Mouse (Mus musculus): Measurements from ENCODE around the gene Fibp. TPM values are rescaled to one million over a fixed set of nuclear protein-coding genes. Genes with fewer than 3 reads are reported as not detected.
"Not testable (repeated sequence)": the region's sequence is repeated elsewhere in the genome, so short reads cannot be mapped to it uniquely, and the experiment has no call there.

Fibp gene
- total and polyA plus RNA-seq, 3 experiments = 21.9 to 63.5 TPM; not detected in 1

GRCm38 (mm10) chr19:5489721-5490120 lies 29.3 kb downstream of the Fibp start:
- H3K9me3 ChIP-seq (replicated peaks; ENCODE audit: insufficient read depth, low read length); H3K27me3 ChIP-seq (ENCODE audit: control insufficient read depth in 1 of 2, insufficient read depth in 2 of 2, low read length in 2 of 2); DNase-seq (ENCODE audit: low read depth, low spot score): not testable (repeated sequence)
- peaks cover 0 to 13% of the 10 kb centered on the region in 2 experiments for H3K36me3 ChIP-seq (ENCODE audit: control insufficient read depth in 1 of 2, insufficient read depth in 2 of 2, low read length in 2 of 2)
- peaks cover 0 to 12% of the 10 kb centered on the region in 2 experiments; a peak in 2 of 4 replicates for H3K4me1 ChIP-seq (ENCODE audit: control insufficient read depth in 1 of 2, insufficient read depth in 2 of 2, low read length in 2 of 2)
- peak overlapping the region; percentile 62 for H3K9ac ChIP-seq (ENCODE audit: control insufficient read depth, low read depth, low read length, poor library complexity, severe bottlenecking)
- TF ChIP-seq E2F4 (IDR thresholded peaks at IDR 0.05; ENCODE audit: borderline replicate concordance, low read depth, low read length) = peak; percentile 64; the same call in 1 of the 2 replicates
- H3K27ac ChIP-seq (ENCODE audit: control insufficient read depth, low read depth, low read length) = peak overlapping the region; percentile 89
- peak overlapping the region; percentile 52 to 58 for H3K4me3 ChIP-seq (ENCODE audit: control insufficient read depth in 1 of 2, insufficient read depth in 1 of 2, low read depth in 2 of 2, low read length in 2 of 2)
- peaks cover 31% of the 10 kb centered on the region for H3K79me2 ChIP-seq (ENCODE audit: control insufficient read depth, insufficient read depth, low read length, poor library complexity)

- Histone ChIP-seq H3K79me2 (ENCODE audit: control insufficient read depth, insufficient read depth, low read length, poor library complexity) (peaks cover 31% of the 10 kb centered on the region), H3K4me1 (ENCODE audit: control insufficient read depth in 1 of 2, insufficient read depth in 2 of 2, low read length in 2 of 2) (peaks cover 0 to 12% of the 10 kb centered on the region in 2 experiments; a peak in 2 of 4 replicates), H3K36me3 (ENCODE audit: control insufficient read depth in 1 of 2, insufficient read depth in 2 of 2, low read length in 2 of 2) (peaks cover 0 to 13% of the 10 kb centered on the region in 2 experiments), H3K9me3 (replicated peaks; ENCODE audit: insufficient read depth, low read length) (no peaks in the 10 kb centered on the region), H3K27ac (ENCODE audit: control insufficient read depth, low read depth, low read length) (peak within 1 kb of the TSS; percentile 93), H3K4me3 (ENCODE audit: control insufficient read depth in 1 of 2, insufficient read depth in 1 of 2, low read depth in 2 of 2, low read length in 2 of 2) (peak within 1 kb of the TSS; percentile 80 to 87), H3K27me3 (ENCODE audit: control insufficient read depth in 1 of 2, insufficient read depth in 2 of 2, low read length in 2 of 2) (no peaks in the 10 kb centered on the region), H3K9ac (ENCODE audit: control insufficient read depth, low read depth, low read length, poor library complexity, severe bottlenecking) (peak within 1 kb of the TSS; percentile 99)
- DNase-seq (ENCODE audit: low read depth, low spot score) = peak; percentile 98
- TF ChIP-seq TBP (IDR thresholded peaks at IDR 0.05; ENCODE audit: low read depth, low read length) (peak; percentile 94), CHD1 (IDR thresholded peaks at IDR 0.05; ENCODE audit: low read depth, low read length) (no peak), ETS1 (IDR thresholded peaks at IDR 0.05; ENCODE audit: low read depth, low read length) (no peak; the same call in 1 of the 2 replicates), UBTF (IDR thresholded peaks at IDR 0.05; ENCODE audit: borderline replicate concordance, insufficient read depth, low read depth, low read length) (no peak), USF2 (IDR thresholded peaks at IDR 0.05; ENCODE audit: borderline replicate concordance in 1 of 2, insufficient read depth in 1 of 2, low read depth in 1 of 2, low read length in 2 of 2) (no peak), SMC3 (IDR thresholded peaks at IDR 0.05; ENCODE audit: low read depth, low read length) (no peak), MAFK (IDR thresholded peaks at IDR 0.05; ENCODE audit: borderline replicate concordance, low read depth, low read length) (no peak), TAL1 (IDR thresholded peaks at IDR 0.05; ENCODE audit: low read length) (no peak), ELF1 (IDR thresholded peaks at IDR 0.05; ENCODE audit: low read depth, low read length) (peak; percentile 93), NELFE (IDR thresholded peaks at IDR 0.05; ENCODE audit: low read depth, low read length) (peak; percentile 99), MAZ (IDR thresholded peaks at IDR 0.05; ENCODE audit: low read depth, low read length) (no peak; the same call in 1 of the 2 replicates), ZNF384 (IDR thresholded peaks at IDR 0.05; ENCODE audit: low read depth, low read length) (no peak), POLR2AphosphoS2 (IDR thresholded peaks at IDR 0.05; ENCODE audit: low read length) (peak; percentile 87), SIN3A (IDR thresholded peaks at IDR 0.05; ENCODE audit: low read length) (peak; percentile 75; the same call in 1 of the 2 replicates), POLR2A (IDR thresholded peaks at IDR 0.05; ENCODE audit: control insufficient read depth in 1 of 2, insufficient read depth in 1 of 2, low read depth in 1 of 2, low read length in 2 of 2, poor library complexity in 1 of 2) (peak; percentile 94 to 98), MAX (IDR thresholded peaks at IDR 0.05; ENCODE audit: low read length) (peak; percentile 8), ZMIZ1 (IDR thresholded peaks at IDR 0.05; ENCODE audit: low read depth, low read length) (peak; percentile 89), E2F4 (IDR thresholded peaks at IDR 0.05; ENCODE audit: borderline replicate concordance, low read depth, low read length) (no peak), TCF12 (IDR thresholded peaks at IDR 0.05; ENCODE audit: low read depth, low read length) (peak; percentile 65; the same call in 1 of the 2 replicates), CTCF (IDR thresholded peaks at IDR 0.05 in 2 of 3, conservative IDR thresholded peaks at IDR 0.05 in 1 of 3; ENCODE audit: control insufficient read depth in 1 of 3, insufficient read depth in 1 of 3, low read depth in 2 of 3, low read length in 3 of 3, poor library complexity in 1 of 3, severe bottlenecking in 1 of 3) (peak in 1 of 3 experiments; percentile 17; a peak in 1 of 6 replicates), HCFC1 (IDR thresholded peaks at IDR 0.05; ENCODE audit: low read depth, low read length) (peak; percentile 97), GATA1 (IDR thresholded peaks at IDR 0.05; ENCODE audit: low read depth, low read length) (no peak), USF1 (IDR thresholded peaks at IDR 0.05; ENCODE audit: low read depth, low read length) (no peak; the same call in none of the 2 replicates), POLR2AphosphoS5 (IDR thresholded peaks at IDR 0.05; ENCODE audit: borderline replicate concordance, low read depth, low read length) (peak; percentile 87; the same call in 1 of the 2 replicates), NRF1 (IDR thresholded peaks at IDR 0.05; ENCODE audit: insufficient read depth, low read depth, low read length, poor library complexity, severe bottlenecking) (peak; percentile 66), ZC3H11A (IDR thresholded peaks at IDR 0.05; ENCODE audit: low read depth, low read length) (no peak), MEF2A (IDR thresholded peaks at IDR 0.05; ENCODE audit: extremely low read depth, insufficient replicate concordance, low read depth, low read length, poor library complexity, severe bottlenecking) (peak; percentile 62; the same call in 1 of the 2 replicates), RCOR1 (IDR thresholded peaks at IDR 0.05; ENCODE audit: low read depth, low read length) (no peak), CHD2 (IDR thresholded peaks at IDR 0.05; ENCODE audit: low read length) (peak; percentile 43; the same call in 1 of the 2 replicates)
These were observed 30.0 kb downstream of the Fibp start, which contains the start of gene Cfl1 for GRCm38 (mm10) chr19:5490313-5490897. TSS of gene Cfl1 (plus strand) at chr19:5490455.
